Mouse (Mus musculus): ENCODE data around the gene Txndc15.

The Txndc15 gene

GRCm38 (mm10) chr13:55730716-55731115, 16.3 kb downstream of the Txndc15 start:
- DNase-seq (ENCODE audit: low spot score): no peak

GRCm38 (mm10) chr13:55732121-55732520, 17.7 kb downstream of the Txndc15 start:
- no peak for DNase-seq (ENCODE audit: low spot score)

- no peak for DNase-seq (ENCODE audit: low spot score)
Observed at GRCm38 (mm10) chr13:55733628-55734502, 19.4 kb downstream of the Txndc15 start.

- DNase-seq (ENCODE audit: low spot score): no peak
Observed at GRCm38 (mm10) chr13:55737885-55738284, 23.4 kb downstream of the Txndc15 start.

GRCm38 (mm10) chr13:55742306-55742705, 27.9 kb downstream of the Txndc15 start:
- DNase-seq (ENCODE audit: low spot score): no peak

GRCm38 (mm10) chr13:55754380-55754779, 39.9 kb downstream of the Txndc15 start:
- DNase-seq (ENCODE audit: low spot score): no peak

- DNase-seq (ENCODE audit: low spot score): no peak
Observed at GRCm38 (mm10) chr13:55756789-55757188, 42.3 kb downstream of the Txndc15 start.

GRCm38 (mm10) chr13:55757645-55758044, 43.2 kb downstream of the Txndc15 start:
- no peak for DNase-seq (ENCODE audit: low spot score)

GRCm38 (mm10) chr13:55760576-55760975, 46.1 kb downstream of the Txndc15 start:
- no peak for DNase-seq (ENCODE audit: low spot score)

GRCm38 (mm10) chr13:55761486-55761885, 47.0 kb downstream of the Txndc15 start:
- DNase-seq (ENCODE audit: low spot score): no peak

GRCm38 (mm10) chr13:55774352-55774751, 59.9 kb downstream of the Txndc15 start:
- no peak for DNase-seq (ENCODE audit: low spot score)

GRCm38 (mm10) chr13:55775056-55775455, 60.6 kb downstream of the Txndc15 start:
- DNase-seq (ENCODE audit: low spot score): no peak
